Mouse (Mus musculus) adrenal gland, adult 2 months (tissue): ENCODE data around the gene Aurkb. TPM values are rescaled to one million over a fixed set of nuclear protein-coding genes. Genes with fewer than 3 reads are reported as not detected.
"Not testable (repeated sequence)": the region's sequence is repeated elsewhere in the genome, so short reads cannot be mapped to it uniquely, and the experiment has no call there.

Experiments
- DNase-seq: peaks from one replicate; pipeline ENCODE4 v3.0.0; 2021
- long read RNA-seq: library from polyadenylated mRNA; stranded (forward); transcript quantifications from one replicate; pipeline ENCODE4 v2.0.0, GENCODE M21; 2021
- polyA plus RNA-seq: library from polyadenylated mRNA; depleted of rRNA; stranded (reverse); fragments of >200 nt; gene quantifications from 2 replicates; pipeline ENCODE4 v1.2.3, GENCODE M21; 2012; rRNA removed
- total RNA-seq, 2 experiments: library from RNA; stranded (reverse); gene quantifications; 2 replicates each; pipeline ENCODE4 v1.2.3; 2021

Gene Aurkb
- total RNA-seq: 1 to 10 TPM; 1.7 to 2.8 TPM
- 10.8 and 11.2 TPM in 2 replicates for polyA plus RNA-seq
- long read RNA-seq, partial matches to known transcripts: 0 of 1 reads
- long read RNA-seq, other reads (novel, unspliced or antisense): 0 of 1 reads

DNA sequence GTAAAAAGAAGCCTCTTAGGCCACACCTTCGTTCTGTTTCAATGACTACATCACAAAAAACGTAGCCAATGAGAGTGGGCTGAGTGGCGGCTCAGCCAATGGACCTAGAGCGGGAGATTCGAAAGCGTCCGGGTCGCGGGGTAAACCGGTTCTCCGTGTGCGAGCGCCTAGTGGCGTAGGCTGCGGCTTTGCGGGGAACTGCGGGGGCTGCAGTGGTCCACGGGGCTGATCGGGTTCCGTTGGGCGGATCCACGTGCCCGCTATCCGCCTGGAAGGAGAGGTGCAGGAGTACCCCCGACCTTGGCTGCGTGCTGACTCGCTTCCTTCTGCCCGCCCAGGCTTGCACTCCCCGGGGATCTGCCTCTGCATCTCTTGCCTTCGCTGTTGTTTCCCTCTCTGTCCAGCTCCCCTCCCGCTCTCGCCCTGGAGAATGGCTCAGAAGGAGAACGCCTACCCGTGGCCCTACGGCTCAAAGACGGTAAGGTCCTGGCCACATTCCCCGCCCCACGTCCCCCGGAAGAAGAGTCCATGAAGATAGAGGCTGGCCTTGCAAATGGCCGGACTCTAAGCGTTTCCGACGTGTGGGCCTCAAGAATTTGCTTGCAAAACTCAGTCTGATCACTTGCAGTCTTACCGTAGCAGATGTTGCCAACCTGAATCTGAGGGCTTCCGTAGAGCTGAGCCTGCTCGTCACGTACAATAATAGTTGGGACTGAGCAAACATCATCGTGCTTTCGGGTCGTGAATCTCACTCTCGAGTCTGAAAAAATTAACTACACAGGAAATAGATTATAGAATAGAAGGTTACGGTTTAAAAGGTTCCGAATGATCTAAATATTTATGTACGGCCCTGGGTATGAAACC lies at the start of gene Aurkb:
Gene Aurkb (plus strand): TSS at position 117 of the 864 bp plus-strand sequence.
- peak; percentile 87 for DNase-seq

DNA sequence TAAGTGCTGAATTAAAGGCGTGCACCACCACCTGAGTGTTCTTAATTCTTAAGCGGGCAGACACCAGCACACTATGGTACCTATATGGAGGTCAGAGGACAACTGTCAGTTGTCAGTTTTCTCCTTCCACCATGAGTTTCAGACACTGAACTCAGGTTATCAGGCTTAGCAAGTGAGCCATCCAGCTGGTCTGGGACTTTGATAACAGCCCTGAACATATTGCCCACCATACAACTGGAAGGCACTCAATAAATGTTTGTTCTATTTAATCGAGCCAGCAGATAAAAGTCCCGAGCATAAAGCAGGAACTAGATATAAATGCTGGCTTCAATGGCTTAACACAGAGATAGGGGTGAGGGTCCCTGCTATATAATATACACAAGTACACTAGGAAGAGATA lies 48.4 kb upstream of the Aurkb start:
- DNase-seq: no peak

- not testable (repeated sequence) for DNase-seq
Measured at GRCm38 (mm10) chr11:69002782-69003181, 42.7 kb upstream of the Aurkb start.

- DNase-seq: peak; percentile 69
Measured at GRCm38 (mm10) chr11:69003592-69003991, 41.9 kb upstream of the Aurkb start.

DNA sequence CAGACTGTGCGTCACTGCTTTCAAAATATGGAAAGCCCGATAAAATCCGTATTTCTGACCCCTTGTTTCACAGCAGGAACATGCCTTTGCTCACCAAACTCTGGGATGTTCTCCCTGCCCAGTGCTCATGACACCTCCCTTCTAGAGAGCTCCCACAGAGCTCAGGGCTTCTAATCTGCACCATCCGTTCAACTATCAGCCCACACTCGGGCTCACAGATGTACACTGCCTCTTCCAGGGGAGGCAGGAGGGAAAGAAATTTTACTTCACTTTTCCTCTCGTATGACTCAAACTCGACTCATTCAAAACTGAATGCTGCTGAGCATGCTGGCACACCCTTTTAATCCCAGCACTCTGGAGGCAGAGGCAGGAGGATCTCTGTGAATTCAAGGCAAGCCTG lies 40.3 kb upstream of the Aurkb start:
- DNase-seq: no peak

- DNase-seq: not testable (repeated sequence)
Measured at GRCm38 (mm10) chr11:69006575-69006974, 38.9 kb upstream of the Aurkb start.

GRCm38 (mm10) chr11:69008182-69009121 lies 37.0 kb upstream of the Aurkb start, which contains the start of gene Pfas:
TSS of gene Pfas (minus strand) at chr11:69008460.
- DNase-seq: peak; percentile 94

- no peak for DNase-seq
Measured at GRCm38 (mm10) chr11:69009508-69009907, 35.9 kb upstream of the Aurkb start.

GRCm38 (mm10) chr11:69010400-69011323 lies 34.8 kb upstream of the Aurkb start:
- no peak for DNase-seq

DNA sequence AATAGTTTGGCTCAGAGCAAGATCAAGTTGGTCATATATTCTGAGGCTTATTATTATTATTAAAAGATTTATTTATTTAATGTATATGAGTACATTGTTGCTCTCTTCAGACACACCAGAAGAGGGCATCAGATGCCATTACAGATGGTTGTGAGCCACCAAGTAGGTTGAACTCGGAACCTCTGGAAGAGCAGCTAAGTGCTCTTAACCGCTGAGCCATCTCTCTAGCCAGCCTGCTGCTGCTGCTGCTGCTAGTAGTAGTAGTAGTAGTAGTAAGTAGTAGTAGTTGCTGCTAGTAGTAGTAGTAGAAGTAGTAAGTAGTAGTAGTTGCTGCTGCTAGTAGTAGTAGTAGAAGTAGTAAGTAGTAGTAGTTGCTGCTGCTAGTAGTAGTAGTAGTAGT lies 34.0 kb upstream of the Aurkb start:
- not testable (repeated sequence) for DNase-seq

DNA sequence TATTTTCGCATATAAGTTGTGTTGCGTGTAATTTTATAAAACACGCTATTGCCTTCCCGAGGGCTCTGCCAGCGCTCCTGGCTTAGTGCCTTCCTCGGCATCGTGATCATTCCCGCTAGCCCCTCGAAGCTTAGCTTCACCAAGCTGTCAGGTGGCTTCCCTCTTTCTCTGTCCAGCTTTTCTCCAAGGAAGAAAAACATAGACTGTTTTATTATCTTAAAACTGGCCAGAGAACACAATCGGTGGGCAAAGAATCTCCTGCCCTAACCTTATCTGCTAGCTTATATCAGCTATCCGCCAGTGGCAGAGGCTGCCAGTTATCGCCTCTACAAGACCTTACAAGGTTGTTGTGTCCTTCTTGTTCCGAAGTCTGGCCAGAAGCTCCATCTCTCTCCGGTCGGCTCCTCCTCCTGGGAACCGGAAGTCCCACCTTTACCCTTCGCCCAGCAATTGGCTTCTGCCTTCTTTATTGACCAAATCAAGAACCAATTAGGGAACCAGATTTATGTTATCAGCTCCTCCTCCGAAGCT lies 33.3 kb upstream of the Aurkb start:
- DNase-seq: peak; percentile 94

GRCm38 (mm10) chr11:69015644-69016441 lies 29.6 kb upstream of the Aurkb start, which contains the start of gene Ctc1:
TSS of gene Ctc1 (plus strand) at chr11:69015911.
- DNase-seq: peak; percentile 93

- DNase-seq: no peak
Measured at GRCm38 (mm10) chr11:69016755-69017154, 28.7 kb upstream of the Aurkb start.

DNA sequence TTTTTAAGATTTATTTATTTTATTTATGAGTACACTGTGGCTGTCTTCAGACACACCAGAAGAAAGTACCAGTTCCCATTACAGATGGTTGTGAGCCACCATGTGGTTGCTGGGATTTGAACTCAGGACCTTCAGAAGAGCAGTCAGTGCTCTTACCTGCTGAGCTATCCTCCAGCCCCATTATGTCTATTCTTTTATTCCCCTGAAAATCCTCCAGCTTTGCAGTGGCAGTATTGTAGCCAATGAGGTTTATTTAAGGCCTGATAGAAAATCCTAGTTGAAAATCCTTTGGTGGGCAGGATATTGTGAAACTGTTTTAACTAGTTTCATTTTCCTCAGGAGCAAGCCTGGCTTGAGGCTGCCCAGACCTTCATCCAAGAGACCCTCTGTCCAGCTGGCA lies 24.8 kb upstream of the Aurkb start:
- no peak for DNase-seq

DNA sequence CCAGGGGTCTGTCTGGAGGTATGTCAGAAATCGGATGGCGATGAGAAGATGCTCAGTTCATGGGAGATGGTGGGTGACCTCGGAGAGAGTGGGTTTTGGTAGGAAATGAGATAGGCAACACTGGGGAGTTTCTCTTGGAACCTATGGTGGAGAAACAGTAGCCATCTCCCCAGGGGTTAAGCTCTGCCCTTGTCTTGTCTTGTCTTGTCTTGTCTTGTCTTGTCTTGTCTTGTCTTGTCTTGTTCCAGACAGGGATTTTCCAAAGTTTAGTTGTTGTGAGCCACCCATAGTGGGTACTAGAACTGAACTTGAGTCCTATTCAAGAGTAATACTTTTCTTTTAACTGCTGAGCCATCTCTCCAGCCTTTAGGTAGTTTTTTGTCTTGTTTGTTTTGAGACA lies 18.9 kb upstream of the Aurkb start:
- DNase-seq: no peak

GRCm38 (mm10) chr11:69028805-69029204 lies 16.6 kb upstream of the Aurkb start:
- no peak for DNase-seq

GRCm38 (mm10) chr11:69033552-69033951 lies 11.9 kb upstream of the Aurkb start:
- no peak for DNase-seq

GRCm38 (mm10) chr11:69034585-69034984 lies 10.9 kb upstream of the Aurkb start:
- no peak for DNase-seq

DNA sequence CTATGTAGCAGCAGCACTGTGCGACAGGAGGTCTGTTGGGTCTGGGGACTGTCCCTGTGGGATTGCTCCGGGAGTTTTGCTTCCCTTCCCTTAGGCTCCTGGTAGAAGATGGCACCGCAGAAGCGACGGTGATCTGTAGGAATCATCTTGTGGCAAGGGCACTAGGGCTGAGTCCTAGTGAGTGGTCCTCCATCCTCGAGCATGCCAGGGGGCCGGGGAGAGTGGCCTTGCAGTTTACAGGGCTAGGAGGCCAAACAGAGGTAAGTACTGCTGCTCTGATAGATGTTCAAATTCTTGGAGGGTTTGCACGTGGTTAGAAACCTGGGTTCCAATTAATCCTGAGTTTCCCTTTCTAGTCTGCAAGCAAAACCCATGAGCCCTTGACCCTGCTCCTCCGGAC lies 10.0 kb upstream of the Aurkb start:
- DNase-seq: peak; percentile 29

GRCm38 (mm10) chr11:69035849-69036248 lies 9.6 kb upstream of the Aurkb start:
- DNase-seq: peak; percentile 93
